Comparison of ENCODE assay signal across 16 mouse cellular contexts in the genomic region with DNA sequence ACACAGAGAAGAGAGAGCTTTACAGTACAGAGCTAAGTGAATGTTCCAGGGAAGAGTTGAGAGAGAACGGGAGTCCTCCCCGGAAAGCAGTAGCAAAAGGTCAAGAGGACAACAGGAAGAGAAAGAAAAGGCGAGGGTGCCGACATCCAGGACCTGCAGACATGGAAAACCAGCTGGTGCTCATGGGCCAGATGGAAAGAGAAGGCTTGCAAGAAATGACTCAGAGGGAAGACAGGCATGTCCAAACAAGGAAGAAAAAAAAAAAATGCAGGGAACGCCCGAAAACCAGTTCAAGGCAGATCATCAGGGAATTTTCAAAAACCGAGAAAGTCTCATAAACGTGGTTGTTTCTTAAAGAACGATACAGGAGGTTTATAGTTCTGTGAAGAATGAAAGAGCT. TPM values are rescaled to one million over a fixed set of nuclear protein-coding genes. Genes with fewer than 3 reads are reported as not detected.
DNase-seq lines count a peak whose midpoint lies in the region; ATAC-seq and TF ChIP-seq lines count a peak whose summit lies in the region.
"Had no signal": no experiment of that assay in that cellular context is flagged by ENCODE, and none has a peak within 500 bp of the region (broad histone marks: within the 10 kb centered on the region; RNA-seq: fewer than 3 reads in every experiment).

No protein-coding gene starts in this region.

- H3K4me1 ChIP-seq in heart, postnatal 0 days (ENCODE audit: control insufficient read depth, insufficient read depth): no peaks in the 10 kb centered on the region
- no peaks in the 10 kb centered on the region for H3K4me1 ChIP-seq in stomach, postnatal 0 days (replicated peaks; ENCODE audit: control insufficient read depth, insufficient read depth)

- H3K4me2 ChIP-seq in heart, postnatal 0 days (ENCODE audit: low read depth, low read length): no peak overlapping the region
- no peak overlapping the region for H3K4me2 ChIP-seq in stomach, postnatal 0 days (replicated peaks; ENCODE audit: low read depth)
- H3K4me2 ChIP-seq: heart, embryonic 13.5 days; limb, embryonic 13.5 days had no signal

- no peak for TF ChIP-seq CTCF in heart, postnatal 0 days (IDR thresholded peaks at IDR 0.05; ENCODE audit: low read depth)
- TF ChIP-seq CTCF in stomach, postnatal 0 days (IDR thresholded peaks at IDR 0.05; ENCODE audit: low read depth): no peak

- ATAC-seq in heart, postnatal 0 days (ENCODE audit: insufficient read depth, low read depth): no peak
- ATAC-seq in stomach, postnatal 0 days (ENCODE audit: low FRiP score, low TSS enrichment): peak; percentile 62; the same call in 1 of the 2 replicates
- ATAC-seq: CD4-positive, CD25-positive, alpha-beta regulatory T cell, adult 4 months had no signal

- no peak overlapping the region for H3K9ac ChIP-seq in heart, postnatal 0 days (replicated peaks; ENCODE audit: low read depth, low read length)
- no peak overlapping the region for H3K9ac ChIP-seq in stomach, postnatal 0 days (ENCODE audit: low read length)
- H3K9ac ChIP-seq: heart, embryonic 13.5 days; limb, embryonic 13.5 days had no signal

- H3K36me3 ChIP-seq in heart, postnatal 0 days (replicated peaks; ENCODE audit: control insufficient read depth, insufficient read depth, low read length): peaks cover 17% of the 10 kb centered on the region
- H3K36me3 ChIP-seq in stomach, postnatal 0 days (ENCODE audit: control insufficient read depth, insufficient read depth, low read length): no peaks in the 10 kb centered on the region

- 0 out of 2 replicates have a peak overlapping the region, but pooled peaks have one; percentile 21 for H3K27ac ChIP-seq in heart, postnatal 0 days (ENCODE audit: low read depth)
- peak overlapping the region; percentile 88 for H3K27ac ChIP-seq in stomach, postnatal 0 days (replicated peaks)
- H3K27ac ChIP-seq: heart, embryonic 13.5 days; limb, embryonic 13.5 days; macrophage had no signal

- DNase-seq in gastrocnemius, postnatal 25 days: peak; percentile 56
- DNase-seq in gastrocnemius, postnatal 4 days (ENCODE audit: low spot score in 2 of 2): no peak
- DNase-seq in urinary bladder, postnatal 14 days (ENCODE audit: low spot score): peak; percentile 40
- DNase-seq in urinary bladder, postnatal 36 days (ENCODE audit: low spot score in 2 of 2): no peak
- DNase-seq in heart, postnatal 0 days (ENCODE audit: low spot score): peak; percentile 59
- no peak for DNase-seq in stomach, postnatal 0 days (ENCODE audit: low spot score)
- DNase-seq in kidney, postnatal 10 days: no peak
- DNase-seq in ovary, postnatal 10 days (ENCODE audit: low spot score): no peak
- DNase-seq: cerebellum, postnatal 10 days; layer of hippocampus, adult 9-11 months; thymus, postnatal 14 days had no signal

- H3K9me3 ChIP-seq in heart, postnatal 0 days (replicated peaks; ENCODE audit: control insufficient read depth, low read length): 0 out of 2 replicates have a peak, but pooled peaks cover 5% of the 10 kb centered on the region
- H3K9me3 ChIP-seq in stomach, postnatal 0 days (ENCODE audit: control insufficient read depth, low read length): no peaks in the 10 kb centered on the region
- H3K9me3 ChIP-seq: heart, embryonic 13.5 days had no signal

- TF ChIP-seq EP300 in heart, postnatal 0 days (IDR thresholded peaks at IDR 0.05; ENCODE audit: low read depth): no peak
- TF ChIP-seq EP300 in stomach, postnatal 0 days (optimal IDR thresholded peaks at IDR 0.05): peak; percentile 45

- WGBS in heart, postnatal 0 days: 60% methylated on average over 9 of the region's 9 CpGs
- WGBS in stomach, postnatal 0 days: 33% methylated on average over 9 of the region's 9 CpGs

- no peak overlapping the region for H3K4me3 ChIP-seq in heart, postnatal 0 days (ENCODE audit: low read depth, low read length)
- H3K4me3 ChIP-seq in stomach, postnatal 0 days (ENCODE audit: low read depth, low read length): no peak overlapping the region
- H3K4me3 ChIP-seq: erythroblast, embryonic 14.5 days; heart, embryonic 13.5 days; limb, embryonic 13.5 days had no signal

- H3K27me3 ChIP-seq in heart, postnatal 0 days (ENCODE audit: control insufficient read depth, insufficient read depth, low read length): no peaks in the 10 kb centered on the region
- H3K27me3 ChIP-seq in stomach, postnatal 0 days (ENCODE audit: control insufficient read depth, insufficient read depth, low read length): no peaks in the 10 kb centered on the region
- H3K27me3 ChIP-seq: heart, embryonic 13.5 days had no signal

RNA-seq across cellular contexts. Expression of a gene that starts 30.8 kb away (rescaled TPM):
- 10 to 100 TPM; 84.6 to 87.0 TPM for total RNA-seq in gastrocnemius, postnatal 25 days (2021)
- total RNA-seq in gastrocnemius, postnatal 4 days (2021): 100 to 1,000 TPM; 134 to 135 TPM
- total RNA-seq in heart, postnatal 0 days (2014; rRNA removed; ENCODE audit: low replicate concordance): 81.4 and 119 TPM in 2 replicates
- 232 and 239 TPM in 2 replicates for polyA plus RNA-seq in heart, postnatal 0 days (2015; fragmentation: Nextera tagmentation; extraction: Ambion mirVana)
- 193 and 199 TPM in 2 replicates for polyA plus RNA-seq in stomach, postnatal 0 days (2015; fragmentation: Nextera tagmentation; extraction: Ambion mirVana)

Comparison
In these comparisons a context has a peak if more than half of its experiments do, and no peak if none do; other contexts are left out.
1. DNase-seq: peak in gastrocnemius, postnatal 25 days (single experiment), urinary bladder, postnatal 14 days (single experiment) and heart, postnatal 0 days (single experiment); none in gastrocnemius, postnatal 4 days (0 of 2), urinary bladder, postnatal 36 days (0 of 2), stomach, postnatal 0 days (single experiment), kidney, postnatal 10 days (single experiment) and ovary, postnatal 10 days (single experiment).